Mouse (Mus musculus) lung, adult 2 months (tissue): ENCODE results near the gene Klc1.

Source experiments
- CTCF ChIP-seq: fragments of 200-500 bp; IDR thresholded peaks from 2 replicates; pipeline ENCODE4 v1.5.1; 2011; ENCODE audit warnings: mild to moderate bottlenecking, low read length, control low read depth; ENCODE audit not compliant: insufficient read depth
- POLR2A ChIP-seq: fragments of 200-500 bp; IDR thresholded peaks from 2 replicates; pipeline ENCODE4 v1.6.1; 2011; ENCODE audit warnings: low read depth, mild to moderate bottlenecking, control low read depth, low read length, borderline replicate concordance; ENCODE audit errors: extremely low read depth

GRCm38 (mm10) chr12:111768322-111768928 lies 9.8 kb downstream of the Klc1 start:
- no peak for TF ChIP-seq CTCF
- TF ChIP-seq POLR2A: no peak
